Mouse (Mus musculus): Measurements from ENCODE around the gene Pgm2.

DNA sequence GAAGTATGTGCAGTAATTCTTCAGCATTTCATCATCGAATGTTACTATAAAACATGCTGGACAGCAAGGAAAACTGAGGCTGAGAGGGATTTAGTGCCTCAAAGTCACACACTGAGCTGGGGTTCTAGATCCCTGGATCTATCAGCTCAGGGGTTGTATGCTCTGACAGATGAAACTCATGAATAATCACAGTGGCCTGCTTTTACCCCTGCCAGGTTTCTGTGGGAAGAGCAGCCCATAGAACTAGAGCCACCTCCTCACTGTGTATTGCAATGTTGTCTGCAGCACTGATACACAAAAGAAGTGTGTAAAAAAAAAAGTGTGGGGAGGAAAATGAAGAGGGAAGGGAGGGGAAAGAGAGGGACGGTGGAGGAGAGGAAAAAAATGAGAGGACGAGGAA lies 28.3 kb upstream of the Pgm2 start:
- no peak for TF ChIP-seq POLR2A (IDR thresholded peaks at IDR 0.05; ENCODE audit: insufficient read depth, low read depth, low read length)
- no peak for TF ChIP-seq CTCF (IDR thresholded peaks at IDR 0.05; ENCODE audit: insufficient read depth, low read depth, low read length)
